Mouse (Mus musculus) MEL (cell line): ENCODE results near the gene Atrnl1.

Experiments used
- CHD2 ChIP-seq: IDR thresholded peaks from 2 replicates; pipeline ENCODE4 v1.6.1; 2011; ENCODE audit warnings: low read length, improper control_type of control experiment
- CTCF ChIP-seq, 3 experiments: IDR thresholded peaks in 2 of 3; conservative IDR thresholded peaks in 1 of 3; 2 replicates each; pipeline ENCODE4 v1.5.1; 2011 to 2012; ENCODE audit warnings: low read length in 3 of 3, low read depth in 2 of 3, mild to moderate bottlenecking in 2 of 3, improper control_type of control experiment in 1 of 3, inconsistent platforms in 1 of 3, mixed read lengths in 1 of 3, moderate library complexity in 1 of 3; ENCODE audit not compliant: control insufficient read depth in 1 of 3, insufficient read depth in 1 of 3, poor library complexity in 1 of 3, severe bottlenecking in 1 of 3
- POLR2AphosphoS2 ChIP-seq: IDR thresholded peaks from 2 replicates; pipeline ENCODE4 v1.6.1; 2011; ENCODE audit warnings: low read length, improper control_type of control experiment
- UBTF ChIP-seq: IDR thresholded peaks from 2 replicates; pipeline ENCODE4 v1.6.1; 2012; ENCODE audit warnings: low read depth, mild to moderate bottlenecking, inconsistent platforms, low read length, improper control_type of control experiment, moderate library complexity, borderline replicate concordance; ENCODE audit not compliant: insufficient read depth

DNA sequence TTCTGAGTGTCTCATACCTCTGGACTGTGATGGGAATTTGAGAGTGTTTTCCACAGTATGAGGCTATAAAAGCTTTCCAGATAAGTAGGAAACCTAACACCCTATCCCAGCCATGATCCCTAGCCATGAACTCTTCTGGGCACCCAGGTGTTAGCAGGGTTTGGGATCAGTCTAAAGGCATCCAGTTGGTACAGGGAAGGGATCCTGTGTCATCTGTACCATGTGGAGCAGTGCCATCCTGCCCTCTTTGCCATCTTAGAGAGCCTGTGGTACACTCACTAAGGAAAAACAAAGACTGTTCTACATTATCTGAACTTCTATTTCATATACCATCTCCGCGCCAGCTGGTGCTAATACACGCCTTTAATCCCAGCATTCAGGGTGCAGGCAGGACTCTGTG is 499.7 kb downstream of the Atrnl1 start:
- TF ChIP-seq CTCF (IDR thresholded peaks at IDR 0.05 in 2 of 3, conservative IDR thresholded peaks at IDR 0.05 in 1 of 3; ENCODE audit: control insufficient read depth in 1 of 3, insufficient read depth in 1 of 3, low read depth in 2 of 3, low read length in 3 of 3, poor library complexity in 1 of 3, severe bottlenecking in 1 of 3) (no peak), UBTF (no peak), CHD2 (no peak), POLR2AphosphoS2 (no peak)
